Mouse (Mus musculus) lung, postnatal 0 days (tissue): ENCODE measurements around the gene Kcnk6.
A peak's percentile ranks its signal among the peaks of the same experiment; 100 is the strongest.

Experiments
- CTCF ChIP-seq: IDR thresholded peaks from 2 replicates; pipeline ENCODE4 v1.5.1; 2016; ENCODE audit warnings: antibody characterized with exemption, mild to moderate bottlenecking
- EP300 ChIP-seq: IDR thresholded peaks from 2 replicates; pipeline ENCODE4 v1.6.1; 2016; ENCODE audit warnings: antibody characterized with exemption, mild to moderate bottlenecking, control low read depth

GRCm38 (mm10) chr7:29244732-29245416 is 12.6 kb upstream of the Kcnk6 start:
- peak; percentile 81 for TF ChIP-seq CTCF
- no peak for TF ChIP-seq EP300
